Mouse (Mus musculus) CD4-positive naive resting alpha-beta T cell, adult 76 days (primary cell): ENCODE data around the gene Kctd17. TPM values are rescaled to one million over a fixed set of nuclear protein-coding genes. Genes with fewer than 3 reads are reported as not detected.

Experiments used
- total RNA-seq: library from RNA; stranded (reverse); gene quantifications from one replicate; pipeline ENCODE4 v1.2.4, GENCODE M21; 2023

Kctd17 gene
- total RNA-seq: 3.8 TPM

DNA sequence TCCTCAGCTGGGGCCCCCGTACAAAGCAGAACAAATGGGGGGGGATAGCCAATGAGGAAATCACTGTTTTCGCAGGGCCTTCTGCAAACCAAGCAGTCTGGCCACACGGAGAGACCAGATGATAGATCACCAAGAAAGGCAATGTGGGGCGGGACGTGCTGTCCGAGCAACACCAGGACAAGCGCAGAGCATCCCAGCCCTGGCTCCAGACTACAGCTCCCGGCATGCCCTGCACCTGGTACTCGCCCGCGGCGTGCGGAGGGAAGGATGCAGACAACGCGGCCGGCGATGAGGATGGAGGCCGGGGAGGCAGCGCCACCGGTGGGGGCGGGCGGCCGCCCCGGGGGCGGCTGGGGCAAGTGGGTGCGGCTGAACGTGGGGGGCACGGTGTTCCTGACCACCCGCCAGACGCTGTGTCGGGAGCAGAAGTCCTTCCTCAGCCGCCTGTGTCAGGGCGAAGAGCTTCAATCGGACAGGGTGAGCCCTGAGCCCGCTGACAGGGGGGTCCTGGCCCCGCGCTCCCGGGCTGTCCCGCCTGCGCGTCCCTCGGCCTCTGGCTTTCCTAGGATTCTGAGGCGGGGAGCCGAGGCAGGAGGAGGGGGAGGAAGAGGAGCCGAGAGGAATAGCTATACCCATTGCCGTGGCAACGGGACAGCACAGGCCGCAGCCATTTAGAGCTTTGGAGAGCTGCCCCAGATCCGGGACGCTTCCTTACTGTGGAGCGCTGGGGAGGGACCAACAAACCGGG lies at the start of gene Kctd17:
Gene Kctd17, plus strand, starts transcription at position 174 of the 748 bp plus-strand sequence.

DNA sequence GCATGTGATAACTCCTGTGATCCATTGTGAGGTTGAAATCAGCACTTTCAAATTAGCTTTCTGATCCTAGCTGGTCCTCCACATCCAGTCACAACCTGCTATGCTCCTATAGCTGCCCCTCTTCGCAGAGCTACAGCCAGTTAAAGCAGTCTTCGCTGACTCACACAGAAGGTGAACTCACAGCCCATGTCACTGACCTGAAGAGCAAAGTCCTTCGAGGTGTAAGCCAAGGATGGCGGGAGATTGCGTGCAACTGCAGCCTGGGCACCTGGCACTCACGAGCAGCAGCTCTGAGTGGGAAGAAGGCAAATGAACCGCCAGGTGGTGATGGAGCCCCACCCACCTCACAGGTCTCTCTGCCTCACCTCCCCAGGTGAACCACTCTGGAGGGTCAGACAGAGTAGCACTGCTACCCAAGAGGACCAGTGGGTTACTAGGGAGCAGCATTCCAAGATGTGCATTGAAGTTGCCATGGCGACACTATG lies 32.8 kb upstream of the Kctd17 start, which contains the start of gene Tex33:
Gene Tex33, minus strand, starts transcription at position 435 of the 485 bp plus-strand sequence.

DNA sequence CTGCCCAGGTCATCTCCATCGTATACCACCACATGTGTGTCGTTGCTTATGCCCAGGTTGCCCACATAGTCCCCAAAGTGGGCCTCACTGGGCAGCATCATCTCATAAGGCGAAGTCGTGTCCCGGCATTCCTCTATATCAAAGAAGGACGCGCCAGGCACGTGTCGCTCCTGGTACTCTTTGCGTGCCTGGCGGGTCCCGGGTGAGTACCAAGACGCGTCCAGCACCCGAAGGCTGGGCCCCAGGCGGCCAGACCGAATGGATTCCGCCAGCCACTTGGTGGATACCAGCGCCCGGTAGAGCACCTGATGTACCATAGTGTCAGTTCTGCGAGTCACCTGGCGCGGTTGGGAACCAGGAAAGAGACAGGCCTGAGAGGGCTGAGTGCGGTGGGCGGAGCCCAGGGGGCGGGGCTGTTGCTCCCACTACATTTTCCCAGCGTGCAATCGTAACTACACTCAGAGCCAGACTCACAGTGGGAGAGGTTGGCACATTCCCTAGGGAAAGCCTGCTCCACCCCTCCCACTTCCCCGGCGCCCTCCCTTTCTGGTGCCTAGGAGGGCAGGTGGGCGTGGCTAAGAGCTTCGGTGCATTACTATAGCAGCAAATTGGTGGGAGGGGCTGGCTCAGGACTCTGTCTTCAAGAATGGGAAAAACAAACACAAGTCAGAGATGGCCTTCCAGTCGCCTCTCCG lies 22.7 kb upstream of the Kctd17 start, which contains the start of gene Tst:
Gene Tst, minus strand, starts transcription at position 391 of the 695 bp plus-strand sequence.

DNA sequence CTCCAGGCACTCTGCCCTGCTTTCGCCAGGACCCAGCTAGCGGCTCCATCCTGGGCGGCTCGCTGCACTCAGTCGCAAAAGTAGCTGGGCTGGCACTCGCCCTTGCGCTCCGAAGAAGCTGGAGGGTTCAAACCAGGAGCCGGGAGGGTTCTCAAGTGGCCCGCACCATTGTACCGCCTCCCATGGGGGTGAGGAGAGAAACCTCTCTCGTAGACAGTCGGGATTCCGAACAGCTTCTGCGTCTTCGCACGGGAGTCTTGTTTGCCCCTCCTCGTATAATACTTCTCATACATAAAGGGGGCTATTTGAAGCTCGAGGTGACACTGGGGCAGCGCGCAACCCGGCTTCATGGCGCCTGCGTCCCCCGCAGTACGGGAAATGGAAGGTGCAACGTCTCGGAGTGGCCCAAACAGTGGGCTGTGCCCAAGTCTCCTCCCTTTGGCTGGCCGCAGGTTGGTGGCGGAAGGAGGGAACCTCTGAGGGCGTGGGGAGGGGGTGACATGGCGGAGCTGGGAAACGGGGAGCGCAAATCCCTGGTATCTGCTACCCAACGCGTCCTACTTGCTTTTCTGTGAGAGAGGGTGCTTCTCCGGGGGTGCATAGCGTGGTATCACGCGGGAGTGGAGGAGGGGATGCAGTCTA lies 21.9 kb upstream of the Kctd17 start, which contains the start of gene Mpst:
Gene Mpst, plus strand, starts transcription at position 124 of the 642 bp plus-strand sequence.

DNA sequence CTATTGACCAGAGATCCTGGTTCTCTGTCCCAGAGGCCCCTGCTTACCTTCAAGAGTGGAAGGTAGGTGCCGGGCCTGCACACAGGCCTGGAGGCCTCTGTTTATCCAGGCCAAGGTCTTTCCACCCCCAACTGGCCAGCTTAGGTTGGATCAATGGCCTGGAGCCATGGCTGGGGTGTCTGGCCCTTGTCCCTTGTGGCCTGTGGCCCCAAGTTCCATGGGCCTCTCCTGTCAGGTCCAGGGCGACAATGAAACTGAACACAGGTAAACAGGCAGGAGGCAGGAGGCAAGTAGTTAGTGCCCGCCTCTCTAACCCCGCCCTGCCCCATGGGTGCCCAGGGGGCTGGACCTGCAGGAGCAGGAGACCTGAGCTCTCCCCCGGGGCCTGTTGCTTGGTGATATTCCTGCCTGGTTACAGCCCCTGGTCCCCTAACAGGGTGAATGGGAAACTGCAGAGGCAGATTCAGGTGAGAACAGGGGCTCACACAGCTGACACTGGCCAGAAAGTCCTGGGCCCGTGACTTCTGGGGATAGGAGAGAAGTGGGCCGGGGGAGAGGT lies 40.1 kb downstream of the Kctd17 start, which contains the start of gene Tmprss6:
Gene Tmprss6, minus strand, starts transcription at position 256 of the 559 bp plus-strand sequence.

Other genes starting within 250 kb of the Kctd17 start
- gene Pvalb, start 222.2 kb upstream of the Kctd17 start, total RNA-seq: not detected
- 48.1 TPM for gene Ncf4, start 183.8 kb upstream of the Kctd17 start, total RNA-seq
- 2.2 TPM for gene Csf2rb2, start 122.8 kb upstream of the Kctd17 start, total RNA-seq
- 7.1 TPM for gene Csf2rb, start 102.8 kb upstream of the Kctd17 start, total RNA-seq
- not detected for gene Tex33, start 32.7 kb upstream of the Kctd17 start, total RNA-seq
- 0.67 TPM for gene Tst, start 22.7 kb upstream of the Kctd17 start, total RNA-seq
- gene Mpst, start 22.1 kb upstream of the Kctd17 start, total RNA-seq: 19.9 TPM
- gene Tmprss6, start 40.1 kb downstream of the Kctd17 start, total RNA-seq: not detected
- 35.8 TPM for gene Il2rb, start 66.7 kb downstream of the Kctd17 start, total RNA-seq
- 0.64 TPM for gene C1qtnf6, start 102.9 kb downstream of the Kctd17 start, total RNA-seq
- gene Sstr3, start 116.1 kb downstream of the Kctd17 start, total RNA-seq: not detected
- 751 TPM for gene Rac2, start 144.2 kb downstream of the Kctd17 start, total RNA-seq
- 99.9 TPM for gene Cyth4, start 168.5 kb downstream of the Kctd17 start, total RNA-seq